Mouse (Mus musculus): ENCODE measurements around the gene Aste1. TPM values are rescaled to one million over a fixed set of nuclear protein-coding genes. Genes with fewer than 3 reads are reported as not detected.

Aste1 gene
- 16.0 and 17.3 TPM in 2 replicates for polyA plus RNA-seq (2015; fragmentation: Nextera tagmentation; extraction: Ambion mirVana)

DNA sequence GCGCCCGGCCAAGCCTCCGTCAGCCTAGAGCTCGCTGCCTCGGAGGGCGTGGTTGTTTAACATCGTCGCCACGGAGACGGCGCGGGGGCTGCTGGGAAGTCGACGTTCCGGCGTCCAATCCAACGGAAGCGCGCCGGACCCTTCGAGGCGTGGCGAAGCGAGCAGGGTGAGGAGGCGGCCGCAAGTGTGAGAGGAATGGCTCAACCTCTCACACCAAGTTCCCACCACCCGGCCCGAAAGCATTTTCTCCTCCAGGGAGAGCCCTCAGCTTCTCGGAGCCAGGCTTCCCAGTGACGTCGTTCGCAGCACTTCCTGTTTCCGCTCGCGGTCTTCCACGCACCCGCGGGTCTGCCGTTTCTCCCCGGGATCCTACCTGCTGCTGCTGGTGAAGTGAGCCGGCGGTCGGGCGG lies at the start of gene Aste1, which contains the start of gene Nek11:
Gene Aste1 (plus strand): TSS at position 175 of the 410 bp plus-strand sequence.
Gene Nek11 (minus strand): TSS at position 307 of the 410 bp plus-strand sequence.
- peak; percentile 90 for DNase-seq (ENCODE audit: low spot score)

DNA sequence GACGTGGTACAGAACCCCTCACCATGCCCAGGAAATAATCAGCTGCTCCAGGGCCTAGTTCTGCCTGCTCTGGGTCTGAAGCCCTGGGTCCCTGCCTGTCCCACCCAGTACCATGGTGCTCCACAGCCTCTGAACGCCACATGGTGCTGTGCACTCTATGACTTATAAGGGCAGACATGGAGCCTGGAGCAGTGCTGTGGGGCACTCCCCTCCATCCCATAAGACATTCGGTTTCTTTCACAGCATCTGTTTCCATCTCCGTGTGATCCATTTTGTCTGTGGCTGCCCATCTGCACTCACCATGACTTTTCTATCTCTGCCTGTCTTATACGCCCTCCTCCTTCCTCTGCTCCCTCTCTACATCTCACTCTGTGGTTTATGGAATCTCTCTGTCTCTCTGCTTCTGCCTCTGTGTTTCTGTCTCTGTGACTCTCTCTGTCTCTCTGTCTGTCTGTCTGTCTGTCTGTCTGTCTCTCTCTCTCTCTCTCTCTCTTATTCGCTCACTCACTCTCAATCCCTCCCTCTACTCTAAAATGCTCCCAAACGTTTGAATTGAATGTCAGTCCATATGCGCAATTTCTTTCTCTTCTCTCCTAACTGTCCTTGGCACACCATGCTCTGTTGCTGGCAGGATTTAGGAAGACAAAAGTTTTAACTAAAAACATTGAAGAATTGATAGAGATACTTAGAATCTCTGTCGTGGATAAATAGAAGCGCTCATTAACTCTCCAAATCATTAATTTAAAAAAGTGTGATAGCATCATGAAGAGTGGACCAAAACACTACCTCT lies 46.8 kb upstream of the Aste1 start:
- no peak for DNase-seq (ENCODE audit: low spot score)

DNA sequence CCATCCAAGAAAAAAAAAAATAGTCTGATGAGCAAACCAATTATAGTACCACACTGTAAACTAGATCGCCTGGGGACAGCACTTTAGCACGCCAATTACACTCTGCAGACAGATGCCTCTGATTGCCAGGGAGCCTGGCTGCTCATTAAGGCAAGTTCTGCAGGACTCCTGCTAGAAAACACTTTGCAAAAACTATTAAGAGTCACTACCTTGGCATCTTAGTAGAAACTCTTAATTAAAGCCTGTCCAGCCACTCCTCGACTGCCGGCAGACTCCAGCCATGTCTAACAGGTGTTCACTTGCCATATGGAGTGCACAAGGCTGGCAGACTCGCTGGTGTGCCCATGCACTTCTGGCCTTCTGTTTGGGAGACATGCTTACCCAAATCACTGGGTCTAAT lies 46.2 kb upstream of the Aste1 start:
- DNase-seq (ENCODE audit: low spot score) = no peak

DNA sequence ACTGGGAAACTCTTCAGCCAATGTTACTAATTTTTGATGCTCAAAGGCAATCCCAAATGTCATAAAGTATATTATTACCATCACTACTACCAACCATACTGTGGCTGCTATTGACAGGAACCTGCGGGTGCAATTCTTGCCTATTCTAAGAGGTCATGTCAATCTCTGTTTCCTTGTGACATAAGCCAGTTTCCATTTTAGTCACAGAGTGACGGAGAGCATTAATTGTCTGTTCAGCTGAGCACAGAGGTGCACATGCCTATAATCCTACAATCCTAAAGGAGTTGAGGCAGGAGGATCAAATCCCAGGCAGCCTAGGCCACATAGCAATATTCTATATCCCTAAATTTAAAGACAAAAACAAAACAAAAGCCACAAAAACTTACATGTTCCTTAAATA lies 33.0 kb upstream of the Aste1 start:
- DNase-seq (ENCODE audit: low spot score) = no peak

DNA sequence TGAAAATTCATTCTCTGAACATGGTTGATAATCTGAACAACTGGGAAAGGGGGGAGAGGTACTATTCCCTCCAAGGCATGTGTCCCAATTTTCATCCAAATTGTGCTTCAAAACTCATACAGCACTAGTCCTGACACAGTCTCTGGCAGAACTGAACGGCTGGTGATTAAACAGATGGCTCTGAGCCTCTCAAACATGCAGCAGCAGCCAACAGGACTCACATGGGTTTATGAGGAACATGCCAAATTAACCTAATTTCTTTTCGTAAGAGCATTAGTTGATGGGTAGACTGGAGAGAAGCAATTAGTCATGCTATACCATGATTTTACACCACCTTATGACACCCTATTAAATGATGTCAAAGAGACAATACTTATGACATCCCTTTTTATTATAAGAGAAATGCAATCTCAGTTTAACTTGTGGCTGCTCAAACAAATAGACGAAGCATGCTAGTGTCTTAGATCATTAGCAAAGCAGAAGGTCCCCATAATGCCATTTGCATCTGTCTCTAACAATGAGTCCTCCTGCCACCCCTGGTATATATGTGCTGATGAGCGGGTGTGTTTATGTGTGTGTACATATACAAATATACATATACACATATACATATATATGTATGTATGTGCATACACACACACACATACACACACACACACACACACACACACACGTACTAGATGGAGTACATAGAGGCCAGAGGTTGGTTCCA lies 31.5 kb upstream of the Aste1 start:
- no peak for DNase-seq (ENCODE audit: low spot score)

DNA sequence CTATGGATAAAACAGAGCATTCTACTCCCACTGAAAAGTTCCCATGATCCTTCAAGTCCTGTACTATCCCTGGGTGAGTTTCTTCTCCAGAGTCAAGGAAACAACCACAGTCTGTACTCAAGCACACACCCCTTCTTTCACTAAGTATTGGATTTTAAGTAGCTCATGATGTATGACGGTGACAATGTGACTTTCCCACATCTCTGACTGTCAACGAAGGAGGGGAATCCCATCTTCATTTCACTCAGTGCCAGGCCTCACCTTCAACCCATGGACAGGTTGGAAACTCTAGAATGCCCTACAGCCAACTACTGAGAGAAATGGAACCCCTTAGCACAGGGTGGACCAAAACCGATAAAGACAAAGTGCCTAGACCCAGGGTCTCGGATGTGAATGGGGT lies 29.0 kb upstream of the Aste1 start:
- no peak for DNase-seq (ENCODE audit: low spot score)

DNA sequence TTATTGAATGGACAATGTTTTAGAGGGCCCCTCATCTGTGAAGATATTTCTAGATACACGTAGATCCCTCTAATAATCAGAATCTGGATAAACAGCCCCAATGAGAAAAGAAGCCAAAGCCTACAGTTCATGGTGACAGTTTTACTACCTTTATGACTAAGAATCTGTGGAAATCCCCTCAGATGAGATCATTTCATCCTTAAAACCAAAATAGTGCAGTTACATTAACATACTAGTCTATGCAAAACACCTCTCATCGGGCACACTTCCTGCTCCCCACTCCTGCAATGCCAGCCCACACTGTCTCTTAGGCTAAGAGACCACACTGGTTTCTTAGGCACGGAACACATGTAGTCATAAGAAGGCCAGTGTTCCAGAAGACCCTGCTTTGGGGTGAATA lies 26.6 kb upstream of the Aste1 start:
- DNase-seq (ENCODE audit: low spot score) = no peak

DNA sequence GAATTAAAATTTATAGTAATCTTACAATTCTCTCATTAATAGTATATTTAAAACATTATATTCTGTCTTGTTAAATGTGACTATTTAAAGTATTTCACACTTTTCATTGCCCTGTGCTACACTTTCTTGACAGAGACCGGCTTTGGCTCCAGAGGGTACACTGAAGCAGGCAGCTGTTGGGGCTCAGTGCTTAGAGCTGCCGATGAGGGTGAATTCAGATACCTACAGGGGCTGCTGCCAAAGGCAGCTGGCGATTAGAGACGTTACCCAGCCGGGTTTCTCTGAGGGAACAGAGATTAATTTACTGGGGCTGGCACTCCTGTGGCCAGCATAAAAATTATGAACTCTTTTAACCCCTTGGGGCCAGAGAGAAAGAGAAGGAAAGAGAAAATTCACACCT lies 20.8 kb upstream of the Aste1 start:
- no peak for DNase-seq (ENCODE audit: low spot score)

DNA sequence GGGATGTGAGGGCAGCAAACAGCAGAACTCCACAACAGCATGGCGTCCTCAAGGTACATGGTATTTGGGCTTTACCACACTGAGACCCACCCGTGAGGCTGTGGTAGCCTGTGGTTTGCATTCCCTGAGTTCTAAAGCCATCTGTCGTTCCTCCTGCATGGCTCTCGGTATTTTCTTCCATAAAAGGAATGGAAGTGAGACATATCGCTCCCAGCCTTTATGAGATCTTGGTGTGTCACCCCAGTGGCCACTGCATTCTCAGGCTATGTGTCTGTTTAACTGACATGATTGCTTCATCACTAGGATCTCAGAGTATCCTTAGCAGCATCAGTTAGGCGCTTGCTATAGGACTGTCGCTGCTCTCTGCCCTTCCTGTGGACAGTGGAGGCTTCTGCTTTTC lies 18.8 kb upstream of the Aste1 start:
- DNase-seq (ENCODE audit: low spot score) = no peak

DNA sequence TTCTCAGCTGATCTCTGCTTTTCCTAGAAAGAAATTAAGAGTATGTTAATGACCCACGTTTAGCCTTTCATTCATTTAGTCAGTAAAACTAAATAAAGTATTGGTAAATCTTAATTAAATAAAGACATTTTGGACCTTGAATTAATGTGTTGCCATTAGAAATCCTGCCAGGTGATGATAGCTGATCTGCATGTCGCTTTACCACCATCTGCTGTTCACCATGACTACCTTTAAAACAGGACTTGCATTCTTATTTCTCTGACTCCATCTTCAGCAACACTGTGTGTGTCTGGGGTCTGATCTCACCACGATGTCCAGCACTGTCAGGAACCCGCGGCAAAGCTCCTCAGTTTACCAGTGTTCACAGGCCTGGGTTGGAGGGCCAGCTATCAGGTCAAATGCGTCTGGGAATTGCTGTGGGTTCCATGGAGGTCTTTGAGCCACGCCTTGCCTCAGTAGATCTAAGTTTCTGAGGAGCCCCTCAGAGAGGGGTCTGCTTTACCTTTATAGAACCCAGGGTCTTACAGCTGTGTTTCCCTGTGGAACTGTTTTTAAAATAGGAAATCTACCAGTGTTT lies 18.1 kb upstream of the Aste1 start:
- no peak for DNase-seq (ENCODE audit: low spot score)

DNA sequence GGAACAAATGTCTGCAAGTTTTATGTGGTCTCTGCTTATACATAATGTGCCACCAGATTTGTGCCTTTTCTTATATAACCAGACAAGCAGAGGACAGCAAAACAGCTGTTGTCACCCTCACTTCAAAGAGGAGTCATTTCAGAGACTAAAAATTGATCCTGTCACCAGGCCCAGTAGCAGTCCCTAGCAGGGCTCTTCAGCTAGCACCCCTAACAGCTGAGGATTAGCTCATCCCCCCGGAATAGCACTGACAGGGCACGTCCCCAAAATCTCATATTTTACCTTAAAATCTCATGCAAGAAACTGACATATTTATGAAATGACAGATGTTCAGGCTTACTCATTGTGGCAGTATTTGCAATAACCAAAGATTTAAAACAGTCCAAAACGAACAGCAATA lies 17.6 kb upstream of the Aste1 start:
- no peak for DNase-seq (ENCODE audit: low spot score)

DNA sequence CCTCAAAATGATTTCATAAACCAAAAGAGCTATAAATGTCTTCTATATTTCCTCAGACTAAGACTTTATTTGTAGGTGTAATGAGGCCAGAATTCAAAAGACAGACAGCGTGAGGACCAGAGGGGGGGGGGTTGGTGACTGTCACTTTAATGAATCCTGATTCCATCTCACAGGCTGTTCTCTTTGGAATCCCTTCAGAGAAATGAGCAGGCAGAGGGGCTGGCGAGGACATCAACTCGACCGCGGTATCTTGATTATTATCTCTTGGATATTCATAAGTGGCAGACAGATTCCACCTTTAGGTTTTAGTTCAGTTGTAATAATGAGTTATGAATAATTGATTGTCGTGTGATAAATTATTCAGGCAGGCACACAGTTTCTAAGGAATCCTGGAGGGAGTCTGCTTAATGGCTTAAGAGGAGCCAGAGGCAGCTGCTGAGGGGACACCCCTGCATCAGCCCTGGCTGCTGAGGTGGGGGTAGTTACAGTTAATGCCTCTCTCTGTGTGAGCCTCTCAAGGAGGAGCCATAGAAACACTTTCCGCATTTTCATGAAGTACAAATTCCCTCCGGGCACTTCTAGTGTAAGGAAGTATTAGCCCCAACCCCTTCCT lies 15.6 kb upstream of the Aste1 start:
- no peak for DNase-seq (ENCODE audit: low spot score)

DNA sequence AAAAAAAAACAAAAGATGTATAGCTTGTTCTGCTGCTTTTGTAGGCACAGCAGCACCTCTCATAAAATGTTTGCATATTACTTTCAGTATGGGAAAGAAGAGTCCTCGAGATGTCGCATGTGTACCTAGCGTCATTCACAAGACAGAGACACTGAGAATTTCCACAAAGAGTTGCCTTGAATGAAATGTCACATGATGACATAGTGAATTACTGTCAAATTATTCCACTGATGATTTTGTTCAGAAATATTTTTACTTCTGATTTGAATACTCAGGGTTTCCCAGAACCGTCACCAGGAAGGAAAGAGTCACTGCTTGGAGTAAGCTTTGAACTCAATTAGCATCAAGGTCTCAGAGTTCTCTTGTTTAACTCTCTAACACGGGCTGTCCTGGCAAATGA lies 7.8 kb upstream of the Aste1 start:
- no peak for DNase-seq (ENCODE audit: low spot score)

DNA sequence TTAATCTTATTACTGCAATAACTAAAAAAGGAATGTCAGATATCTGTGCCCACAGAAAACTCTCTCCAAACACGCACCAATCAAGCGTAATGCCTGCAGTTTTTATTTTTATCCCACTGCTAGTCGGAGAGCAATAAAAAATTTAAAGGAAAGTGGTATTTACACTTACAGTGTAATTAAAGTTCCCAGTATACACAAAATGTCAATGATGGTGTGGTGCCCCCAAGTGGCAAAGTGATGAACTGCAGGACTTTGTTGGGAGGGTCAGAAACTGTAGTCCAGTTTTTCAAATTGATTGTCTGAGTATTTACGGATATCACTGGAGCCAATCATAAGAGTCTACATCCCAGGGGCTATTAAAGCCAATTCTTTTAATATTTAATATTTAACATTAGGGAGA lies 5.9 kb upstream of the Aste1 start:
- peak; percentile 54 for DNase-seq (ENCODE audit: low spot score)

DNA sequence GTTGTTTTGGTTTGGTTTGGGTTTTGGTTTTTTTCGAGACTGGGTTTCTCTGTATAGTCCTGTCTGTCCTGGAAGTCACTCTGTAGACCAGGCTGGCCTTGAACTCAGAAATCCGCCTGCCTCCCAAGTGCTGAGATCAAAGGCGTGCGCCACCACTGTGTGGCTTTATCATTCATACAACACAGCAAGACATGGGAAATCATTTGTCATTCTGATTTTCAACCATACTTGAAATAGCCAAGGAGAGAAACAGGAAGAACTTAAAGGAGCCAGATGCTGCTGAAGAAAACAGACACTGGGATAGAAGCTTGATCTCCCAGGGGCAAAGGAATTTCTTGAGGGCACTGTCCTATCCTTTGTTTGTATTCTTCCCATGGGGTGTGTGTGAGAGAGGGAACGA lies 4.6 kb upstream of the Aste1 start:
- DNase-seq (ENCODE audit: low spot score) = no peak

DNA sequence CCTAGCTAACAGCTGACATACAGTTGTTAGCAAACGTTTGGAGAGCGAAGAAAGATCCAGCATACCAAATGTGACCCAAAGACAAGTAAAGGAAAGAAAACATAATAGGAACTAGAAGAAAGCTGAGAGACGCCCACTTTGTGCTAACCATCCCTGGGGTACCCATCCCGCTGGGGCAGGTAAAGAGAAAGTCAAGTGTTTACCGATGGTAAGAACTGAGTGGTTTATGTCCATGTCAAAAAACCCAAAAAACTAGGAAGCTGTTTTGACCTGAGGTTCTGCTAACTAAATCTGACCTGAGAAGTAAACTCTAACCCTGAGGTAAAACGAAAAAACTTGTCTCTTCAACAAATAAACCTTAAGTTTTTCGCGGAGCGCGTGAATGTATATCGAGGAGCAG lies 472 bp upstream of the Aste1 start:
- DNase-seq (ENCODE audit: low spot score) = no peak

DNA sequence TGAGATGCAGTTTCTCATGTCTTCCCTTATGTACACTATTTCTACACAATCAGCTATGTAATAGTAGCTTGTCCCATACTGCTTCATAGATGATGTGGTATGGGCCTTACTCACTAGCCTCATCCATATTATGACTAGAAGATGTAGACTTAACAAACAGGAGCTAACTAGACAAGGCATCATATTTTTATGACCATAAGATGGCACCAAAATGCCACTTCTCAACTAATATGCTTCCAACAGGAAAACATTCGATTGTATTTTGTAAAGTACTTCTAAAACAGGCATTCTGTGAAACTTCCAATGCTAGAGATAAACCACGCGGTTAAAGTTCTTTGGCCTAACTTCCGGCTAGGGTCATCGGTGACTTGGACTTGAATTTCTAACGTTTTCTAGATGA lies 13.4 kb downstream of the Aste1 start:
- no peak for DNase-seq (ENCODE audit: low spot score)

DNA sequence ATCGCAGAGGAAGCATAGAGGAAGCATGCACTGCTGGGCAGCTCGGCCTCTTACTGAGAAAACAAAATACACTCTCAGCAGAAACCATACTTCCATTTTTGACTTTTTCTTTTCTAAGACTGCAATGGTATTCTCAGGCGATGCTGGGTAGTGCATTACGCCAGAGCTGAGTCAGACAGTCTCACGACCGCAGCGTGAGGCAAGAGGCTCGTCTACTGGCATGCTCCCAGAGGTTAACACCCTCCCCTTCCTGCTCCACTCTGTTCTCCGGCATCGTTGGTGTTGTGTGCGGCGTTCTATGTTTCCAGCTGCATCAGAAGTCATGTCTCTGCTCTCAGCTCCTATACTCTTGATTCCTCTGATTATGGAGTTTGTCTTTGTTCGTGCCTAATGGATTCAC lies 63.8 kb downstream of the Aste1 start:
- DNase-seq (ENCODE audit: low spot score) = no peak

DNA sequence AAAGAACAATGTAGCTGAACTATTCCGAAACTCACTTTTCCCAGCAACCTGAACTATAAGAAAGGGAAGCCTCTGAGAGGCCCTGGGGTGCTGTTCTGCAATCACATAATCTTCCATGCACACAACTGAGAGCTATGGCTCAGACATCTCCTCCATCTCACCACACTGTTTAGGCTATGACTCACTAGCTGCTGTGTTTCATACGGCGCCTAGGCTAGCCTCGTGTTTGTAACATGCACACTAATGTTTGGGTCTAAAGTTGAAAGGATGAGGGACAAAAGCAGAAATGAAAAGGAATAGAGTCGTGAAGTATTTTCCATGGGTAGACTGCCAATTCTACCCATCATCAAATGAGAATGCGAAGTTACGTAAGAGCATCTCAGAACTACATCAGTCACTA lies 66.3 kb downstream of the Aste1 start:
- no peak for DNase-seq (ENCODE audit: low spot score)
